12 mouse cellular contexts compared by ENCODE assay signal in genomic region chrX:135101594-135101993, GRCm38 (mm10).
DNase-seq lines count a peak whose midpoint lies in the region; ATAC-seq and TF ChIP-seq lines count a peak whose summit lies in the region.
"Had no signal": no experiment of that assay in that cellular context is flagged by ENCODE, and none has a peak within 500 bp of the region (broad histone marks: within the 10 kb centered on the region; RNA-seq: fewer than 3 reads in every experiment).

No protein-coding gene starts in this region.

- no peak for TF ChIP-seq EP300 in liver, postnatal 0 days (IDR thresholded peaks at IDR 0.05; ENCODE audit: low read depth)

- H3K27ac ChIP-seq in kidney, embryonic 16.5 days (ENCODE audit: low read length), result no peak overlapping the region
- no peak overlapping the region for H3K27ac ChIP-seq in hindbrain, embryonic 16.5 days (ENCODE audit: low read depth, low read length)
- no peak overlapping the region for H3K27ac ChIP-seq in liver, postnatal 0 days (ENCODE audit: low read depth)
- H3K27ac ChIP-seq in heart, embryonic 11.5 days (ENCODE audit: low read depth, low read length), result no peak overlapping the region
- H3K27ac ChIP-seq: embryonic facial prominence, embryonic 13.5 days; left cerebral cortex, adult 2 months; lung, embryonic 15.5 days; neural tube, embryonic 13.5 days had no signal

- no peaks in the 10 kb centered on the region for H3K36me3 ChIP-seq in kidney, embryonic 16.5 days (ENCODE audit: insufficient read depth, low read length)
- H3K36me3 ChIP-seq in hindbrain, embryonic 16.5 days (ENCODE audit: control insufficient read depth, insufficient read depth, low read length), result no peaks in the 10 kb centered on the region
- H3K36me3 ChIP-seq in liver, postnatal 0 days (replicated peaks; ENCODE audit: insufficient read depth, low read length), result no peaks in the 10 kb centered on the region
- no peaks in the 10 kb centered on the region for H3K36me3 ChIP-seq in heart, embryonic 11.5 days (ENCODE audit: control insufficient read depth, insufficient read depth, low read length)
- H3K36me3 ChIP-seq: embryonic facial prominence, embryonic 13.5 days; lung, embryonic 15.5 days; neural tube, embryonic 13.5 days had no signal

- TF ChIP-seq CTCF in liver, postnatal 0 days (IDR thresholded peaks at IDR 0.05; ENCODE audit: low read depth), result no peak

- ATAC-seq in kidney, embryonic 16.5 days (ENCODE audit: low FRiP score, low TSS enrichment), result no peak
- ATAC-seq in hindbrain, embryonic 16.5 days, result peak; percentile 48
- no peak for ATAC-seq in liver, postnatal 0 days
- ATAC-seq in heart, embryonic 11.5 days (replicated peaks; ENCODE audit: insufficient number of reproducible peaks, low FRiP score, low TSS enrichment), result no peak

- no peak overlapping the region for H3K9ac ChIP-seq in kidney, embryonic 16.5 days (replicated peaks; ENCODE audit: low read length)
- H3K9ac ChIP-seq in hindbrain, embryonic 16.5 days (ENCODE audit: low read depth, low read length), result no peak overlapping the region
- H3K9ac ChIP-seq in liver, postnatal 0 days (replicated peaks), result no peak overlapping the region
- H3K9ac ChIP-seq in heart, embryonic 11.5 days (ENCODE audit: low read depth, low read length), result no peak overlapping the region
- H3K9ac ChIP-seq: embryonic facial prominence, embryonic 13.5 days; lung, embryonic 15.5 days; neural tube, embryonic 13.5 days had no signal

- peaks cover 4% of the 10 kb centered on the region; the same call in 1 of the 2 replicates for H3K27me3 ChIP-seq in kidney, embryonic 16.5 days (ENCODE audit: insufficient read depth, low read length)
- H3K27me3 ChIP-seq in hindbrain, embryonic 16.5 days (replicated peaks; ENCODE audit: control insufficient read depth, insufficient read depth, low read length), result no peaks in the 10 kb centered on the region
- H3K27me3 ChIP-seq in liver, postnatal 0 days (ENCODE audit: insufficient read depth, low read length), result no peaks in the 10 kb centered on the region
- H3K27me3 ChIP-seq in heart, embryonic 11.5 days (ENCODE audit: control insufficient read depth, insufficient read depth, low read length), result no peaks in the 10 kb centered on the region
- H3K27me3 ChIP-seq: neural tube, embryonic 13.5 days had no signal

- no peaks in the 10 kb centered on the region for H3K9me3 ChIP-seq in kidney, embryonic 16.5 days (ENCODE audit: low read length)
- H3K9me3 ChIP-seq in hindbrain, embryonic 16.5 days (ENCODE audit: control insufficient read depth, low read length), result no peaks in the 10 kb centered on the region
- no peaks in the 10 kb centered on the region for H3K9me3 ChIP-seq in liver, postnatal 0 days (ENCODE audit: low read length)
- no peaks in the 10 kb centered on the region for H3K9me3 ChIP-seq in heart, embryonic 11.5 days (replicated peaks; ENCODE audit: control insufficient read depth, low read length)
- H3K9me3 ChIP-seq: embryonic facial prominence, embryonic 13.5 days; lung, embryonic 15.5 days; neural tube, embryonic 13.5 days had no signal

- H3K4me3 ChIP-seq in kidney, embryonic 16.5 days (ENCODE audit: low read length), result no peak overlapping the region
- no peak overlapping the region for H3K4me3 ChIP-seq in hindbrain, embryonic 16.5 days (ENCODE audit: low read length)
- H3K4me3 ChIP-seq in liver, postnatal 0 days (ENCODE audit: low read depth, low read length), result no peak overlapping the region
- no peak overlapping the region for H3K4me3 ChIP-seq in heart, embryonic 11.5 days (ENCODE audit: low read depth, low read length)
- H3K4me3 ChIP-seq: embryonic facial prominence, embryonic 13.5 days; left cerebral cortex, adult 2 months; lung, embryonic 15.5 days; neural tube, embryonic 13.5 days had no signal

- peak; percentile 10 for DNase-seq in kidney, postnatal 10 days
- DNase-seq in 416B (ENCODE audit: low read depth), result peak; percentile 8
- peak; percentile 4 for DNase-seq in Muller cell, postnatal 12 days (ENCODE audit: inconsistent ontology term)
- no peak for DNase-seq in liver, postnatal 0 days
- no peak for DNase-seq in embryo, embryonic 9.5 days (ENCODE audit: extremely low spot score)

- H3K4me1 ChIP-seq in kidney, embryonic 16.5 days (ENCODE audit: insufficient read depth, low read length), result no peaks in the 10 kb centered on the region
- H3K4me1 ChIP-seq in hindbrain, embryonic 16.5 days (ENCODE audit: control insufficient read depth, insufficient read depth, low read depth, low read length), result no peaks in the 10 kb centered on the region
- no peaks in the 10 kb centered on the region for H3K4me1 ChIP-seq in liver, postnatal 0 days (ENCODE audit: insufficient read depth)
- no peaks in the 10 kb centered on the region for H3K4me1 ChIP-seq in heart, embryonic 11.5 days (ENCODE audit: control insufficient read depth, insufficient read depth, low read length)
- H3K4me1 ChIP-seq: embryonic facial prominence, embryonic 13.5 days; lung, embryonic 15.5 days; neural tube, embryonic 13.5 days had no signal

- no peak overlapping the region for H3K4me2 ChIP-seq in kidney, embryonic 16.5 days (replicated peaks; ENCODE audit: low read depth, low read length)
- no peak overlapping the region for H3K4me2 ChIP-seq in hindbrain, embryonic 16.5 days (ENCODE audit: low read length)
- no peak overlapping the region for H3K4me2 ChIP-seq in liver, postnatal 0 days (ENCODE audit: low read depth, low read length)
- H3K4me2 ChIP-seq in heart, embryonic 11.5 days, result no peak overlapping the region
- H3K4me2 ChIP-seq: embryonic facial prominence, embryonic 13.5 days; lung, embryonic 15.5 days; neural tube, embryonic 13.5 days had no signal

- 61% methylated on average over 3 of the region's 3 CpGs for WGBS in kidney, embryonic 16.5 days
- 45% methylated on average over 3 of the region's 3 CpGs for WGBS in hindbrain, embryonic 16.5 days
- WGBS in liver, postnatal 0 days (ENCODE audit: insufficient replicate concordance), result 60% methylated on average over 3 of the region's 3 CpGs
- WGBS in heart, embryonic 11.5 days (ENCODE audit: insufficient replicate concordance), result 55% methylated on average over 3 of the region's 3 CpGs

Comparison
In these comparisons a context has a peak if more than half of its experiments do, and no peak if none do; other contexts are left out.
1. DNase-seq: peak in kidney, postnatal 10 days (single experiment), 416B (single experiment) and Muller cell, postnatal 12 days (single experiment); none in liver, postnatal 0 days (single experiment) and embryo, embryonic 9.5 days (single experiment).